Mouse (Mus musculus): ENCODE results near the gene Herc3. TPM values are rescaled to one million over a fixed set of nuclear protein-coding genes. Genes with fewer than 3 reads are reported as not detected.

Gene Herc3
- polyA plus RNA-seq, 1 experiment from 2014 or later: 30.4 TPM

- Histone ChIP-seq H3K9ac (replicated peaks; ENCODE audit: low read length) (no peak overlapping the region), H3K27ac (replicated peaks; ENCODE audit: low read depth, low read length) (peak overlapping the region; percentile 89), H3K36me3 (ENCODE audit: control insufficient read depth, insufficient read depth, low read length) (no peaks in the 10 kb centered on the region), H3K9me3 (ENCODE audit: control insufficient read depth, low read length) (no peaks in the 10 kb centered on the region), H3K4me3 (replicated peaks; ENCODE audit: low read depth, low read length) (no peak overlapping the region), H3K4me1 (ENCODE audit: control insufficient read depth, insufficient read depth, low read length) (peaks cover 30% of the 10 kb centered on the region), H3K4me2 (ENCODE audit: low read length) (peak overlapping the region; percentile 36), H3K27me3 (ENCODE audit: control insufficient read depth, insufficient read depth, low read length) (no peaks in the 10 kb centered on the region)
- peak; percentile 92 for ATAC-seq (ENCODE audit: low FRiP score, low TSS enrichment)
- peak; percentile 96 for DNase-seq
- 18% methylated on average over 6 of the region's 6 CpGs for WGBS
Measured at GRCm38 (mm10) chr6:58933189-58933913, 102.1 kb downstream of the Herc3 start.

GRCm38 (mm10) chr6:58934144-58934543 is 102.9 kb downstream of the Herc3 start:
- Histone ChIP-seq H3K4me3 (replicated peaks; ENCODE audit: low read depth, low read length) (no peak overlapping the region), H3K4me2 (ENCODE audit: low read length) (no peak overlapping the region), H3K9me3 (ENCODE audit: control insufficient read depth, low read length) (no peaks in the 10 kb centered on the region), H3K4me1 (ENCODE audit: control insufficient read depth, insufficient read depth, low read length) (peaks cover 30% of the 10 kb centered on the region), H3K27ac (replicated peaks; ENCODE audit: low read depth, low read length) (peak overlapping the region; percentile 89), H3K27me3 (ENCODE audit: control insufficient read depth, insufficient read depth, low read length) (no peaks in the 10 kb centered on the region), H3K9ac (replicated peaks; ENCODE audit: low read length) (no peak overlapping the region), H3K36me3 (ENCODE audit: control insufficient read depth, insufficient read depth, low read length) (no peaks in the 10 kb centered on the region)
- WGBS: 8% methylated on average over 4 of the region's 4 CpGs
- DNase-seq: peak; percentile 47
- ATAC-seq (ENCODE audit: low FRiP score, low TSS enrichment): peak; percentile 47; the same call in 1 of the 2 replicates

- no peak for ATAC-seq (ENCODE audit: low FRiP score, low TSS enrichment)
- Histone ChIP-seq H3K36me3 (ENCODE audit: control insufficient read depth, insufficient read depth, low read length) (no peaks in the 10 kb centered on the region), H3K4me2 (ENCODE audit: low read length) (no peak overlapping the region), H3K4me3 (replicated peaks; ENCODE audit: low read depth, low read length) (no peak overlapping the region), H3K4me1 (ENCODE audit: control insufficient read depth, insufficient read depth, low read length) (peaks cover 22% of the 10 kb centered on the region), H3K9ac (replicated peaks; ENCODE audit: low read length) (no peak overlapping the region), H3K27me3 (ENCODE audit: control insufficient read depth, insufficient read depth, low read length) (no peaks in the 10 kb centered on the region), H3K9me3 (ENCODE audit: control insufficient read depth, low read length) (no peaks in the 10 kb centered on the region), H3K27ac (replicated peaks; ENCODE audit: low read depth, low read length) (no peak overlapping the region)
- no peak for DNase-seq
Measured at GRCm38 (mm10) chr6:58937726-58938125, 106.5 kb downstream of the Herc3 start.

GRCm38 (mm10) chr6:58942276-58942675 is 111.0 kb downstream of the Herc3 start:
- Histone ChIP-seq H3K27me3 (ENCODE audit: control insufficient read depth, insufficient read depth, low read length) (no peaks in the 10 kb centered on the region), H3K4me3 (replicated peaks; ENCODE audit: low read depth, low read length) (no peak overlapping the region), H3K36me3 (ENCODE audit: control insufficient read depth, insufficient read depth, low read length) (peaks cover 6% of the 10 kb centered on the region; the same call in 1 of the 2 replicates), H3K9ac (replicated peaks; ENCODE audit: low read length) (no peak overlapping the region), H3K4me1 (ENCODE audit: control insufficient read depth, insufficient read depth, low read length) (no peaks in the 10 kb centered on the region), H3K27ac (replicated peaks; ENCODE audit: low read depth, low read length) (no peak overlapping the region), H3K9me3 (ENCODE audit: control insufficient read depth, low read length) (no peaks in the 10 kb centered on the region), H3K4me2 (ENCODE audit: low read length) (no peak overlapping the region)
- no peak for ATAC-seq (ENCODE audit: low FRiP score, low TSS enrichment)
- DNase-seq: no peak
- WGBS: 97% methylated on average over 2 of the region's 2 CpGs

- no peak for ATAC-seq (ENCODE audit: low FRiP score, low TSS enrichment)
- H3K4me2 ChIP-seq (ENCODE audit: low read length): no peak overlapping the region
- 97% methylated on average over 3 of the region's 3 CpGs for WGBS
Measured at GRCm38 (mm10) chr6:58943958-58944357, 112.7 kb downstream of the Herc3 start.

GRCm38 (mm10) chr6:58946246-58946645 is 115.0 kb downstream of the Herc3 start:
- Histone ChIP-seq H3K36me3 (ENCODE audit: control insufficient read depth, insufficient read depth, low read length) (peaks cover 6% of the 10 kb centered on the region; the same call in 1 of the 2 replicates), H3K27me3 (ENCODE audit: control insufficient read depth, insufficient read depth, low read length) (no peaks in the 10 kb centered on the region), H3K9me3 (ENCODE audit: control insufficient read depth, low read length) (no peaks in the 10 kb centered on the region), H3K27ac (replicated peaks; ENCODE audit: low read depth, low read length) (no peak overlapping the region), H3K9ac (replicated peaks; ENCODE audit: low read length) (no peak overlapping the region), H3K4me1 (ENCODE audit: control insufficient read depth, insufficient read depth, low read length) (no peaks in the 10 kb centered on the region), H3K4me3 (replicated peaks; ENCODE audit: low read depth, low read length) (no peak overlapping the region), H3K4me2 (ENCODE audit: low read length) (no peak overlapping the region)
- no peak for DNase-seq
- ATAC-seq (ENCODE audit: low FRiP score, low TSS enrichment): no peak
- WGBS: 76% methylated on average over 2 of the region's 2 CpGs

More at GRCm38 (mm10) chr6:58943958-58944357, 112.7 kb downstream of the Herc3 start:
- Histone ChIP-seq H3K4me1 (ENCODE audit: control insufficient read depth, insufficient read depth, low read length) (no peaks in the 10 kb centered on the region), H3K4me3 (replicated peaks; ENCODE audit: low read depth, low read length) (no peak overlapping the region), H3K27me3 (ENCODE audit: control insufficient read depth, insufficient read depth, low read length) (no peaks in the 10 kb centered on the region), H3K9ac (replicated peaks; ENCODE audit: low read length) (no peak overlapping the region), H3K36me3 (ENCODE audit: control insufficient read depth, insufficient read depth, low read length) (peaks cover 6% of the 10 kb centered on the region; the same call in 1 of the 2 replicates), H3K27ac (replicated peaks; ENCODE audit: low read depth, low read length) (no peak overlapping the region), H3K9me3 (ENCODE audit: control insufficient read depth, low read length) (no peaks in the 10 kb centered on the region)
- DNase-seq: no peak

GRCm38 (mm10) chr6:58946840-58947239 is 115.6 kb downstream of the Herc3 start:
- DNase-seq (no peak), ATAC-seq (ENCODE audit: low FRiP score, low TSS enrichment) (no peak)
- Histone ChIP-seq H3K4me1 (ENCODE audit: control insufficient read depth, insufficient read depth, low read length) (no peaks in the 10 kb centered on the region), H3K36me3 (ENCODE audit: control insufficient read depth, insufficient read depth, low read length) (peaks cover 6% of the 10 kb centered on the region; the same call in 1 of the 2 replicates), H3K27ac (replicated peaks; ENCODE audit: low read depth, low read length) (no peak overlapping the region), H3K4me2 (ENCODE audit: low read length) (no peak overlapping the region), H3K9me3 (ENCODE audit: control insufficient read depth, low read length) (no peaks in the 10 kb centered on the region), H3K9ac (replicated peaks; ENCODE audit: low read length) (no peak overlapping the region), H3K4me3 (replicated peaks; ENCODE audit: low read depth, low read length) (no peak overlapping the region), H3K27me3 (ENCODE audit: control insufficient read depth, insufficient read depth, low read length) (no peaks in the 10 kb centered on the region)
- 75% methylated on average over 4 of the region's 4 CpGs for WGBS

GRCm38 (mm10) chr6:58950410-58950809 is 119.1 kb downstream of the Herc3 start:
- WGBS: 98% methylated on average over 1 of the region's 1 CpGs
- peaks cover 21% of the 10 kb centered on the region for H3K36me3 ChIP-seq (ENCODE audit: control insufficient read depth, insufficient read depth, low read length)
- H3K9me3 ChIP-seq (ENCODE audit: control insufficient read depth, low read length): no peaks in the 10 kb centered on the region
- H3K4me3 ChIP-seq (replicated peaks; ENCODE audit: low read depth, low read length): no peak overlapping the region
- no peaks in the 10 kb centered on the region for H3K27me3 ChIP-seq (ENCODE audit: control insufficient read depth, insufficient read depth, low read length)
- ATAC-seq (ENCODE audit: low FRiP score, low TSS enrichment) (no peak), DNase-seq (no peak)
- H3K9ac ChIP-seq (replicated peaks; ENCODE audit: low read length): no peak overlapping the region
- H3K27ac ChIP-seq (replicated peaks; ENCODE audit: low read depth, low read length): no peak overlapping the region
- no peak overlapping the region for H3K4me2 ChIP-seq (ENCODE audit: low read length)
- no peaks in the 10 kb centered on the region for H3K4me1 ChIP-seq (ENCODE audit: control insufficient read depth, insufficient read depth, low read length)

Measured in midbrain, embryonic 14.5 days (tissue).